In the genomic region with DNA sequence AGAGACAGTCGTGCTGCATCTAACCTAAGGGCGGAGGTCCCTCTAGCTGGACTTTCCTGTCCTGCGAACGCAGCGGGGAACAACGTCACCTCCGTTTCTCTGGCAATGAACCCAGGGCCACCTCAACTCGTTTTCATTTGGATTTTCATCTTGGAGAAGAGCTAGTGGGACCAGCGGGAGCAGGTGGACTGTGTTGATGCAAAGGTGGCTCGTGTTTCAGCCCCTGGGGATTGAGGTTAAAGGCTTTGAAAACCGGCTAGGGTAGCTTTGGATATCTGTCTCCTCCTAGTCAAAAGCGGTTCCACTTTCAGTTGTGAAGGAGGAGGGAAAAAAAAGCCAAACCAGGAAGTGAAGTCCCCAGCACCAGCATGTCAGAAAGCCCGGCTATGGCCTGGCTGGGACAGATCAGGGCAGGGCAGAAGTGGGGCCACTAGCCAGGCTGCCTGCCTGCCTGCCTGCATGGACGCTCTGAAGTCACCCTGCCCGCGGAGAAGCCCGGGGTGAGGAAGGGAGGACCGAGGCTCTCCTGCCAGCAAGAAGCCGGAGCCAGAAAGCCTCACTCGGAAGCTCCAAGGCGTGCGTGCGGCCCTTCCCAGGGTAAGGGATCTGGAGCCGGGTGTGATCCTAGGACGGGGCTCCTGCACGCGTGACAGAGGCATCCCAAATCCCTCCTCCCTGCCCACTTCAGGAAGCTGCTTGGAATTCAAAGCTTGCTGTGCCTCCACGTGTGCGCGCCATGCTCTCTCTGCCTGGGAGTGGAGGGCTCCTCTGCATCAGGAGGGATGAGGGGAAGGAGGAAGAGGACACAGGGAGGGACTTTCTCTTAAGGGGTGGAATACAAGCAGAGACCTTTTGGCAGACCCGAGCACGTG, we compare ENCODE assay signal across 8 mouse cellular contexts. TPM values are rescaled to one million over a fixed set of nuclear protein-coding genes. Genes with fewer than 3 reads are reported as not detected.
DNase-seq lines count a peak whose midpoint lies in the region; ATAC-seq lines count a peak whose summit lies in the region.

No protein-coding gene starts in this region.

- peak; percentile 86 for DNase-seq in adrenal gland, adult 2 months
- DNase-seq in embryo, embryonic 10.5 days (ENCODE audit: low spot score): peak; percentile 67
- DNase-seq in gastrocnemius, postnatal 36 days: peak; percentile 26 to 61
- peak; percentile 38 for DNase-seq in left cerebral cortex, postnatal 4 days
- peak; percentile 76 for DNase-seq in midbrain, embryonic 10.5 days (ENCODE audit: low spot score)
- peak; percentile 60 for DNase-seq in right cerebral cortex, postnatal 25 days
- peak; percentile 73 for DNase-seq in yolk sac, embryonic 10.5 days (ENCODE audit: low spot score)

- peak; percentile 55 for ATAC-seq in intestine, embryonic 15.5 days

- H3K27ac ChIP-seq in intestine, embryonic 15.5 days: peak overlapping the region; percentile 94
- H3K27ac ChIP-seq in midbrain, embryonic 10.5 days (replicated peaks): peak overlapping the region; percentile 89

- H3K4me2 ChIP-seq in intestine, embryonic 15.5 days (replicated peaks): peak overlapping the region; percentile 82

- intact Hi-C loops in gastrocnemius, postnatal 36 days (cut with DNase I): no loop called here
- intact Hi-C loops in left cerebral cortex, postnatal 4 days (cut with DNase I): no loop called here

- H3K9ac ChIP-seq in intestine, embryonic 15.5 days: peak overlapping the region; percentile 89

- H3K27me3 ChIP-seq in intestine, embryonic 15.5 days (replicated peaks): no peaks in the 10 kb centered on the region
- H3K27me3 ChIP-seq in midbrain, embryonic 10.5 days (ENCODE audit: low read depth, poor library complexity, severe bottlenecking): no peaks in the 10 kb centered on the region; the same call in 1 of the 2 replicates

- H3K4me1 ChIP-seq in intestine, embryonic 15.5 days (replicated peaks): peaks cover 8% of the 10 kb centered on the region; the same call in 1 of the 2 replicates
- H3K4me1 ChIP-seq in midbrain, embryonic 10.5 days: peaks cover 26% of the 10 kb centered on the region

- no peaks in the 10 kb centered on the region for H3K36me3 ChIP-seq in intestine, embryonic 15.5 days
- H3K36me3 ChIP-seq in midbrain, embryonic 10.5 days: no peaks in the 10 kb centered on the region

- peak overlapping the region; percentile 81 for H3K4me3 ChIP-seq in intestine, embryonic 15.5 days (replicated peaks)
- H3K4me3 ChIP-seq in midbrain, embryonic 10.5 days: peak overlapping the region; percentile 68

- WGBS in intestine, embryonic 15.5 days: under 1% methylated on average over 32 of the region's 32 CpGs
- under 1% methylated on average over 32 of the region's 32 CpGs for WGBS in midbrain, embryonic 10.5 days

- H3K9me3 ChIP-seq in intestine, embryonic 15.5 days: no peaks in the 10 kb centered on the region
- no peaks in the 10 kb centered on the region for H3K9me3 ChIP-seq in midbrain, embryonic 10.5 days (replicated peaks)

RNA-seq across cellular contexts. Expression of gene Acsl5, which starts 2.1 kb away (rescaled TPM):
- 100 to 1,000 TPM in 1 of 2 experiments, 10 to 100 TPM in 1; 86.1 to 324 TPM for total RNA-seq in adrenal gland, adult 2 months (2021)
- 7.4 and 10.4 TPM in 2 replicates for polyA plus RNA-seq in adrenal gland, adult 2 months (2012; rRNA removed)
- 1 to 10 TPM; 2.9 to 3.8 TPM for total RNA-seq in gastrocnemius, postnatal 36 days (2021)
- 315 and 329 TPM in 2 replicates for polyA plus RNA-seq in intestine, embryonic 15.5 days (2015; fragmentation: Nextera tagmentation; extraction: Ambion mirVana)
- 10 to 100 TPM; 25.2 to 27.3 TPM for total RNA-seq in left cerebral cortex, postnatal 4 days (2021)
- 18.5 and 18.9 TPM in 2 replicates for polyA plus RNA-seq in midbrain, embryonic 10.5 days (2016; fragmentation: Nextera tagmentation; extraction: Ambion mirVana)

RNA-seq across cellular contexts. Expression of gene Gucy2g, which starts 12.8 kb away (rescaled TPM):
- total RNA-seq in adrenal gland, adult 2 months (2021): not detected
- 0.03 TPM in 1 of 2 replicates, not detected in the other for polyA plus RNA-seq in adrenal gland, adult 2 months (2012; rRNA removed)
- under 1 TPM; 0.07 to 0.08 TPM for total RNA-seq in gastrocnemius, postnatal 36 days (2021)
- not detected in 2 replicates for polyA plus RNA-seq in intestine, embryonic 15.5 days (2015; fragmentation: Nextera tagmentation; extraction: Ambion mirVana)
- under 1 TPM; 0.80 to 0.83 TPM for total RNA-seq in left cerebral cortex, postnatal 4 days (2021)
- polyA plus RNA-seq in midbrain, embryonic 10.5 days (2016; fragmentation: Nextera tagmentation; extraction: Ambion mirVana): not detected in 2 replicates

Comparison
In these comparisons a context has a peak if more than half of its experiments do, and no peak if none do; other contexts are left out.
1. Peak in every context shown above with its lines: DNase-seq, ATAC-seq, H3K4me3 ChIP-seq and H3K27ac ChIP-seq.
2. RNA of gene Acsl5, which starts 2.1 kb away (total RNA-seq): 86.1 to 324 TPM in adrenal gland, adult 2 months and 25.2 to 27.3 TPM in left cerebral cortex, postnatal 4 days; 2.9 to 3.8 TPM in gastrocnemius, postnatal 36 days; every median in the first group is over 4 times any median in the second.